Mouse (Mus musculus): Measurements from ENCODE around the gene Xpa. TPM values are rescaled to one million over a fixed set of nuclear protein-coding genes. Genes with fewer than 3 reads are reported as not detected.

The Xpa gene
- polyA plus RNA-seq, 1 experiment from 2014 or later = 15.4 TPM

GRCm38 (mm10) chr4:46144323-46144722 is 51.8 kb downstream of the Xpa start:
- Histone ChIP-seq H3K9me3 (replicated peaks) (no peaks in the 10 kb centered on the region), H3K4me2 (no peak overlapping the region), H3K4me3 (no peak overlapping the region), H3K27ac (ENCODE audit: poor library complexity, severe bottlenecking) (no peak overlapping the region), H3K4me1 (replicated peaks) (peaks cover 10% of the 10 kb centered on the region), H3K9ac (no peak overlapping the region), H3K27me3 (replicated peaks) (no peaks in the 10 kb centered on the region), H3K36me3 (peaks cover 24% of the 10 kb centered on the region)
- 71% methylated on average over 3 of the region's 3 CpGs for WGBS
- no peak for ATAC-seq (ENCODE audit: insufficient number of reproducible peaks, low FRiP score)

DNA sequence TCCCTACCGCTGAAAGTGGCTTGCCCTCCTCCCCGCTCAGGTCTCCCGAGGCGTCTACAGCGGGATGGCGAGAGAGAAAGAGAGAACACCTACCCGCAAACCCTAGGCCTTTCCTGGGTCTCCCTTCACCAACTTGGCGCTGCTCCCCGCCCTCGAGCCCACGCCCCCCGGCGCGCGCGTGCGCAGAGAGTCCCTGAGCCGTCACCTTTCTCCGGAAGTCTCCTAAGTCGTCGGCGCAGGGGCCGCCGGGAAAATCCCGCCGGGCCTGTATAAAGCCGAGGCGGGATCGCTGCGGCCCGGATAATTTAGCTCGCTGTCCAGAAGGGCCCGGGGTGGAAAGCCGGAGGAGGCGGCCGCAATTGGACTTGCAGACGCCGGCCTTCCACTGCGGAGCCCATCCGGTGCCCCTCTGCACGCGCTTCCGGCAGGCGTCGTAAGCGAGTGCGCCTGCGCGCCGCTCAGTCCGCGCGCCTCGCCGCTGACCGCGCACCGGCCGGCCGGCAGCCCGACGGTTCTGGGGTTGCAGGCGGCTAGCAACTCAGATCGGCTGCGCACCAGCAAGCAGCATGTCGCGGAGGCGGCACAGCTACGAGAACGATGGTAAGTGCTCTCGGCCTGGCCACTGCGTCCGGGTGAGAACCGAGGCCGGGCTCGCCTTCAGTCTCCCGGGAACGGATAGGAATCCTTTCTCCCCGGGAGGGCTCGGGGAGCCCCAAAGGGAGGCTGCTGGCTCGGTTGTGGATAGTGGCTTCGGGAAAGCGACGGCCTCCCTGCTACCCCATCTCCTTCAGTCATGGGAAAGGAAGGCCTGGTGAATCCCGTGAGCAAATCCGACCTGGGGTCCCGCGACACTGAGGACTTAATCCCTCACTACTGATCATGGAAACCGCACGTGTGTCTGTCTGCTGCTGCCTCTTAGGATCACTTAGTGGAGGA is 57.6 kb downstream of the Xpa start, which contains the start of the genes Ncbp1 and Tstd2:
Gene Ncbp1, plus strand, starts transcription at position 327 of the 936 bp plus-strand sequence.
Gene Tstd2, minus strand, starts transcription at position 408 of the 936 bp plus-strand sequence.
- Histone ChIP-seq H3K4me2 (peak within 1 kb of the TSS; percentile 95), H3K9me3 (replicated peaks) (no peaks in the 10 kb centered on the region), H3K4me1 (replicated peaks) (peaks cover 22% of the 10 kb centered on the region), H3K27ac (ENCODE audit: poor library complexity, severe bottlenecking) (peak within 1 kb of the TSS; percentile 100), H3K36me3 (peaks cover 16% of the 10 kb centered on the region), H3K27me3 (replicated peaks) (no peaks in the 10 kb centered on the region), H3K4me3 (peak within 1 kb of the TSS; percentile 98), H3K9ac (peak within 1 kb of the TSS; percentile 97)
- WGBS = under 1% methylated on average over 89 of the region's 90 CpGs
- peak; percentile 91 for ATAC-seq (ENCODE audit: insufficient number of reproducible peaks, low FRiP score)

GRCm38 (mm10) chr4:46137629-46138286 is 58.4 kb downstream of the Xpa start:
- peak overlapping the region; percentile 95 for H3K4me2 ChIP-seq
- peak overlapping the region; percentile 100 for H3K27ac ChIP-seq (ENCODE audit: poor library complexity, severe bottlenecking)
- peak; percentile 62 for ATAC-seq (ENCODE audit: insufficient number of reproducible peaks, low FRiP score)
- H3K27me3 ChIP-seq (replicated peaks) = no peaks in the 10 kb centered on the region
- H3K36me3 ChIP-seq = peaks cover 23% of the 10 kb centered on the region
- H3K4me3 ChIP-seq = peak overlapping the region; percentile 98
- no peaks in the 10 kb centered on the region for H3K9me3 ChIP-seq (replicated peaks)
- peak overlapping the region; percentile 97 for H3K9ac ChIP-seq
- WGBS = 6% methylated on average over 17 of the region's 17 CpGs
- H3K4me1 ChIP-seq (replicated peaks) = peaks cover 22% of the 10 kb centered on the region

DNA sequence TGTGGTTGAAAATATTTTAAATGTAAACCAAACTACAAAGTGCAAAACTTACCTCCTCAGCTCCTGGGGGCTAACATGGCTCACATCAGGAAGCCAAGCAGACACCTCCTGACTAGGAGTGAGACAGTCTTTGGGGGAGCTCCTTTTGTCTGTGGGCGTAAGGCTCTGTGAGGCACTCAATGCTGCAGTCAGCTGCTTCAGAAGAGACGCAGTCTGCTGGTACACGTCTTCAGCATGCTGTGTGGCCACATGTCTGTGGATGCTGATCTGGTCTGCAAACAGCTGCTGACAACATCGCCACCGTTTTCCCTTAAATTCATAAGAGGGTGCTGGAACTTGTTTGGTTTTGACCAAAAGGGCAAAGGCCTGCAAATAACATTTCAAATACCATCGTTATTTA is 64.3 kb downstream of the Xpa start:
- Histone ChIP-seq H3K36me3 (peaks cover 71% of the 10 kb centered on the region), H3K4me3 (no peak overlapping the region), H3K9me3 (replicated peaks) (no peaks in the 10 kb centered on the region), H3K27me3 (replicated peaks) (no peaks in the 10 kb centered on the region), H3K9ac (no peak overlapping the region), H3K4me2 (no peak overlapping the region), H3K27ac (ENCODE audit: poor library complexity, severe bottlenecking) (no peak overlapping the region), H3K4me1 (replicated peaks) (peaks cover 6% of the 10 kb centered on the region)
- no peak for ATAC-seq (ENCODE audit: insufficient number of reproducible peaks, low FRiP score)
- WGBS = 86% methylated on average over 6 of the region's 6 CpGs

GRCm38 (mm10) chr4:46130221-46130620 is 65.9 kb downstream of the Xpa start:
- Histone ChIP-seq H3K9me3 (replicated peaks) (no peaks in the 10 kb centered on the region), H3K27ac (ENCODE audit: poor library complexity, severe bottlenecking) (no peak overlapping the region), H3K4me3 (no peak overlapping the region), H3K4me1 (replicated peaks) (no peaks in the 10 kb centered on the region), H3K36me3 (peaks cover 79% of the 10 kb centered on the region), H3K27me3 (replicated peaks) (no peaks in the 10 kb centered on the region), H3K4me2 (no peak overlapping the region), H3K9ac (no peak overlapping the region)
- no peak for ATAC-seq (ENCODE audit: insufficient number of reproducible peaks, low FRiP score)
- 79% methylated on average over 3 of the region's 3 CpGs for WGBS

DNA sequence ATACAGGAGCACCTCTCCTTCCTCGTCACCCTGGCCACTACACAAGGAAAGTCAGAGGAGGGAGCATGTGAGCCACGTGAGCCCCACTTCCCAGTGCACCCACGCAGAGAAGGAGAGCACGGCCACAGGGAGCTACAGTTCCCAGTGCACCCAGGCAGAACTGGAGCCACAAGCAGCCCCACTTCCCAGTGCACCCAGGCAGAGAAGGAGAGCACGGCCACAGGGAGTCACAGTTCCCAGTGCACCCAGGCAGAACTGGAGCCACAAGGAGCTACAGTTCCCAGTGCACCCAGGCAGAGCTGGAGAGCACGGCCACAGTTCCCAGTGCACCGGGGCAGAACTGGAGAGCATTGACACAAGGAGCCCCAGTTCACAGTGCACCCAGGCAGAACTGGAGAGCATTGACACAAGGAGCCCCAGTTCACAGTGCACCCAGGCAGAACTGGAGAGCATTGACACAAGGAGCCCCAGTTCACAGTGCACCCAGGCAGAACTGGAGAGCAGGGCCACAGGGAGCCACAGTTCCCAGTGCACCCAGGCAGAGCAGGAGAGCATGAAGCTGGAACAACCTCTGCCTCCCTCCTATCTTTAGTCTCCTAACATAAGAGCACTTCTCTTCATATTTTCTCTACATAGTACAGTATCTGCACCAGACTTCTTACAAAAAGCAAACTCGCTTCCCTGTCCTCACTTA is 66.7 kb downstream of the Xpa start:
- H3K27me3 ChIP-seq (replicated peaks) = no peaks in the 10 kb centered on the region
- H3K4me3 ChIP-seq = no peak overlapping the region
- H3K4me1 ChIP-seq (replicated peaks) = no peaks in the 10 kb centered on the region
- peaks cover 80% of the 10 kb centered on the region for H3K36me3 ChIP-seq
- no peaks in the 10 kb centered on the region for H3K9me3 ChIP-seq (replicated peaks)
- ATAC-seq (ENCODE audit: insufficient number of reproducible peaks, low FRiP score) = no peak
- H3K4me2 ChIP-seq = no peak overlapping the region
- H3K27ac ChIP-seq (ENCODE audit: poor library complexity, severe bottlenecking) = no peak overlapping the region
- WGBS = 86% methylated on average over 8 of the region's 8 CpGs
- no peak overlapping the region for H3K9ac ChIP-seq

DNA sequence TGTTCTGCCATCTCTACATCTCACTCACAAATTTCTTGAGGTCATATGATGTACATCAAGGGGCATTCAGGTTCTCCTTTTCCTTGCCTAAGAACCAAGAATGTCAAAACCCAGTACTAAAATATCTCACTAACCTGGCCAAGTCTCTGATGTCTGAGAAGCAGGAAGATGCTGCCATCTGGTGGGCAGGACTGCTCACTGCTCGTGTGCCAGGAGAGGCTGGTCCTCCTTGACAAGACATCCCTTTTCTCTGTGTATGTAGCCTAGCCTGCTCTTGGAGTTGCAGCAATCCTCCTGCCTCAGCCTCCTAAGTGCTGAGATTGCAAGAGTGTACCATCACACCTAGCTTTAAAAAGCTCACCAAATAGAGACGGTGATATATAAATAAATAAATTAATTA is 69.6 kb downstream of the Xpa start:
- WGBS = 35% methylated on average over 2 of the region's 2 CpGs

DNA sequence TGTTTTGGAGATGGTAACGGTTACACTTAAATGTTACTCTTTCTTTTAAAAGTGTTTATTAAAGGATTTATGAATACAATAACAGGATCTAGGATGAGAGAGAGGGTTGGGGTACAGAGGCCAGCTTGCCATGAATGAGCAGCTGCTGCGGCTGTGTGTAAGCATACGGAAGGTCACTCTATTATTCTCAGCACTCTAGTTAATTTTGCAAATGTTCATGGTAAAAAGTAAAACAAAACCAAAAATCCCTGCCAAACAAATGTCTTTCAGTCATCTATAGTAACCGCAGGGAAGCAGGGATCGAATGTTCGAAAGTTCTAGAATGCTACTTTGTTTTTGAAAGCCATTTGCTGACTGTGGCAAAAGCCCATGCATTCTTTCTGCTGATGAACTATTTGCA is 72.8 kb downstream of the Xpa start:
- no peaks in the 10 kb centered on the region for H3K27me3 ChIP-seq (replicated peaks)
- H3K9ac ChIP-seq = no peak overlapping the region
- no peak overlapping the region for H3K4me3 ChIP-seq
- H3K9me3 ChIP-seq (replicated peaks) = no peaks in the 10 kb centered on the region
- WGBS = 93% methylated on average over 6 of the region's 6 CpGs
- no peak for ATAC-seq (ENCODE audit: insufficient number of reproducible peaks, low FRiP score)
- H3K36me3 ChIP-seq = peaks cover 82% of the 10 kb centered on the region
- H3K4me2 ChIP-seq = no peak overlapping the region
- H3K4me1 ChIP-seq (replicated peaks) = no peaks in the 10 kb centered on the region
- H3K27ac ChIP-seq (ENCODE audit: poor library complexity, severe bottlenecking) = no peak overlapping the region

More for the DNA sequence above, 69.6 kb downstream of the Xpa start:
- Histone ChIP-seq H3K27me3 (replicated peaks) (no peaks in the 10 kb centered on the region), H3K9me3 (replicated peaks) (no peaks in the 10 kb centered on the region), H3K36me3 (peaks cover 82% of the 10 kb centered on the region), H3K27ac (ENCODE audit: poor library complexity, severe bottlenecking) (no peak overlapping the region), H3K4me1 (replicated peaks) (no peaks in the 10 kb centered on the region), H3K4me3 (no peak overlapping the region), H3K9ac (no peak overlapping the region), H3K4me2 (no peak overlapping the region)
- no peak; the same call in 1 of the 2 replicates for ATAC-seq (ENCODE audit: insufficient number of reproducible peaks, low FRiP score)

GRCm38 (mm10) chr4:46120767-46121166 is 75.3 kb downstream of the Xpa start:
- Histone ChIP-seq H3K4me1 (replicated peaks) (peaks cover 7% of the 10 kb centered on the region; the same call in 1 of the 2 replicates), H3K36me3 (peaks cover 92% of the 10 kb centered on the region)

DNA sequence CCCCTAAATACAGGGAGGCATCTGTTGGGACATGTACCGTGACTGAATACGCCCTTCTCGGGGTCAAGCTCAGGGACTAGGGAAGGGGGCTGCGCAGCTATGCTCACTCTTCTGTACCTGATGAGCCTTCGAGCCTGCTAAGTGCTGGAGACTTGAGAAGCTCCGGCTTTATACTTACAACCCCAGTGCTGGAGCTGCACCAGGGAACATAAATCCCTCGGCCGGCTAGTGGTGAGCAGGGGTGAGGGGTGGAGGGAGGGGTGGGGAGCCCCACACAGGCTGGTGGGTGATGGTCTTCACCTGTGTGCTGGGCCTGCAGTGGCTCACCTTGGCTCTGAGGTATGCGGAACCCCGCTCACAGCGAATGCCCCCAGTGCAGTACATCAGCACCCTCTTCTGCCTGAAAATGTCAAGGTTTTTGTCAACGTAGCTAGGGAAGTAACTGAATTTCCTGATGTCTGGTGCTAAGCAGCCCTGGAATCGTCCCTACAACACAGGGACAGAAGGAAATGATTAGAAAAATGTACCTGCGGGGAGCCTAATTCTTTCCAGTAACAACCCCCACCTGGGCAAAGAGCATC is 76.5 kb downstream of the Xpa start:
- 93% methylated on average over 14 of the region's 14 CpGs for WGBS
- no peak for ATAC-seq (ENCODE audit: insufficient number of reproducible peaks, low FRiP score)
- peaks cover 91% of the 10 kb centered on the region for H3K36me3 ChIP-seq

More at GRCm38 (mm10) chr4:46120767-46121166, 75.3 kb downstream of the Xpa start:
- H3K4me3 ChIP-seq = no peak overlapping the region
- no peak overlapping the region for H3K9ac ChIP-seq
- H3K9me3 ChIP-seq (replicated peaks) = no peaks in the 10 kb centered on the region
- H3K4me2 ChIP-seq = no peak overlapping the region
- no peak for ATAC-seq (ENCODE audit: insufficient number of reproducible peaks, low FRiP score)
- WGBS = 78% methylated on average over 3 of the region's 3 CpGs
- no peaks in the 10 kb centered on the region for H3K27me3 ChIP-seq (replicated peaks)
- H3K27ac ChIP-seq (ENCODE audit: poor library complexity, severe bottlenecking) = no peak overlapping the region

More for the DNA sequence above, 76.5 kb downstream of the Xpa start:
- Histone ChIP-seq H3K4me3 (no peak overlapping the region), H3K9me3 (replicated peaks) (no peaks in the 10 kb centered on the region), H3K27me3 (replicated peaks) (no peaks in the 10 kb centered on the region), H3K4me1 (replicated peaks) (peaks cover 7% of the 10 kb centered on the region; the same call in 1 of the 2 replicates), H3K27ac (ENCODE audit: poor library complexity, severe bottlenecking) (no peak overlapping the region), H3K9ac (no peak overlapping the region), H3K4me2 (no peak overlapping the region)

Measured in heart, embryonic 12.5 days (tissue).